Mouse (Mus musculus) Muller cell, postnatal 12 days (primary cell): ENCODE data around the gene 1700001P01Rik.
A peak's percentile ranks its signal among the peaks of the same experiment; 100 is the strongest.
"Not testable (repeated sequence)": the region's sequence is repeated elsewhere in the genome, so short reads cannot be mapped to it uniquely, and the experiment has no call there.

Experiments
- DNase-seq: peaks from one replicate; pipeline ENCODE4 v3.0.0-alpha.2; 2015; ENCODE audit errors: inconsistent ontology term

Gene 1700001P01Rik

GRCm38 (mm10) chr11:97793165-97793564, 17.4 kb upstream of the 1700001P01Rik start:
- DNase-seq, result no peak

- not testable (repeated sequence) for DNase-seq
Observed at GRCm38 (mm10) chr11:97790778-97791438, 15.2 kb upstream of the 1700001P01Rik start.

GRCm38 (mm10) chr11:97789727-97790126, 14.0 kb upstream of the 1700001P01Rik start:
- no peak for DNase-seq

- no peak for DNase-seq
Observed at GRCm38 (mm10) chr11:97787961-97788360, 12.2 kb upstream of the 1700001P01Rik start.

GRCm38 (mm10) chr11:97782564-97782895, 6.8 kb upstream of the 1700001P01Rik start:
- no peak for DNase-seq

GRCm38 (mm10) chr11:97781832-97782563, 6.3 kb upstream of the 1700001P01Rik start, which contains the start of gene Rpl23:
Rpl23 (minus strand) TSS chr11:97782437.
- DNase-seq, result peak; percentile 99

GRCm38 (mm10) chr11:97781478-97781831, 5.7 kb upstream of the 1700001P01Rik start:
- no peak for DNase-seq

- DNase-seq, result no peak
Observed at GRCm38 (mm10) chr11:97779968-97780701, 4.4 kb upstream of the 1700001P01Rik start.

- no peak for DNase-seq
Observed at GRCm38 (mm10) chr11:97778918-97779317, 3.2 kb upstream of the 1700001P01Rik start.

- no peak for DNase-seq
Observed at GRCm38 (mm10) chr11:97777129-97777529, 1.4 kb upstream of the 1700001P01Rik start.

GRCm38 (mm10) chr11:97776497-97777128, 895 bp upstream of the 1700001P01Rik start:
- DNase-seq, result no peak

GRCm38 (mm10) chr11:97775186-97775585, 532 bp downstream of the 1700001P01Rik start:
- no peak for DNase-seq

GRCm38 (mm10) chr11:97771410-97771809, 4.3 kb downstream of the 1700001P01Rik start:
- no peak for DNase-seq

GRCm38 (mm10) chr11:97769704-97770103, 6.0 kb downstream of the 1700001P01Rik start:
- no peak for DNase-seq

- peak; percentile 94 for DNase-seq
Observed at GRCm38 (mm10) chr11:97766154-97766881, 9.4 kb downstream of the 1700001P01Rik start, which contains the start of gene Cwc25. Cwc25 (minus strand) TSS chr11:97766556.

- DNase-seq, result no peak
Observed at GRCm38 (mm10) chr11:97761638-97762037, 14.1 kb downstream of the 1700001P01Rik start.

GRCm38 (mm10) chr11:97758942-97759341, 16.8 kb downstream of the 1700001P01Rik start:
- no peak for DNase-seq

- no peak for DNase-seq
Observed at GRCm38 (mm10) chr11:97758125-97758524, 17.6 kb downstream of the 1700001P01Rik start.

GRCm38 (mm10) chr11:97753277-97753676, 22.4 kb downstream of the 1700001P01Rik start:
- no peak for DNase-seq

GRCm38 (mm10) chr11:97748496-97748895, 27.2 kb downstream of the 1700001P01Rik start:
- no peak for DNase-seq

GRCm38 (mm10) chr11:97747773-97748172, 27.9 kb downstream of the 1700001P01Rik start:
- DNase-seq, result no peak
